Mouse (Mus musculus): ENCODE measurements around the gene Cplx2. TPM values are rescaled to one million over a fixed set of nuclear protein-coding genes. Genes with fewer than 3 reads are reported as not detected.

The Cplx2 gene
- polyA plus RNA-seq, 2 experiments: 5.5 to 10.9 TPM

GRCm38 (mm10) chr13:54368181-54368580 is 3.0 kb upstream of the Cplx2 start:
- no peak overlapping the region for H3K9ac ChIP-seq (ENCODE audit: low read depth, low read length, severe bottlenecking)
- ATAC-seq (ENCODE audit: low FRiP score, low read depth) (no peak), DNase-seq (ENCODE audit: low spot score) (no peak)
- H3K27ac ChIP-seq (replicated peaks; ENCODE audit: low read depth, low read length): no peak overlapping the region
- H3K27me3 ChIP-seq (ENCODE audit: control insufficient read depth, insufficient read depth, low read length): peaks cover 12% of the 10 kb centered on the region
- no peak for TF ChIP-seq POLR2A (IDR thresholded peaks at IDR 0.05; ENCODE audit: borderline replicate concordance, extremely low read depth, insufficient read depth, insufficient read length)
- no peak overlapping the region for H3K4me3 ChIP-seq (replicated peaks; ENCODE audit: low read length)
- H3K9me3 ChIP-seq (ENCODE audit: control insufficient read depth, low read length): no peaks in the 10 kb centered on the region
- WGBS: 80% methylated on average over 9 of the region's 9 CpGs
- H3K36me3 ChIP-seq (ENCODE audit: control insufficient read depth, insufficient read depth, low read length): no peaks in the 10 kb centered on the region
- H3K4me2 ChIP-seq (replicated peaks; ENCODE audit: low read depth, low read length, severe bottlenecking): no peak overlapping the region
- H3K4me1 ChIP-seq (ENCODE audit: control insufficient read depth, insufficient read depth, low read length): peaks cover 15% of the 10 kb centered on the region

GRCm38 (mm10) chr13:54371387-54372330 is 510 bp downstream of the Cplx2 start:
- no peak for TF ChIP-seq POLR2A (IDR thresholded peaks at IDR 0.05; ENCODE audit: borderline replicate concordance, extremely low read depth, insufficient read depth, insufficient read length)
- Histone ChIP-seq H3K27ac (replicated peaks; ENCODE audit: low read depth, low read length) (no peak overlapping the region), H3K4me1 (ENCODE audit: control insufficient read depth, insufficient read depth, low read length) (peaks cover 15% of the 10 kb centered on the region), H3K4me3 (replicated peaks; ENCODE audit: low read length) (peak overlapping the region; percentile 26), H3K9me3 (ENCODE audit: control insufficient read depth, low read length) (no peaks in the 10 kb centered on the region), H3K9ac (ENCODE audit: low read depth, low read length, severe bottlenecking) (no peak overlapping the region), H3K36me3 (ENCODE audit: control insufficient read depth, insufficient read depth, low read length) (no peaks in the 10 kb centered on the region), H3K4me2 (replicated peaks; ENCODE audit: low read depth, low read length, severe bottlenecking) (peak overlapping the region; percentile 56), H3K27me3 (ENCODE audit: control insufficient read depth, insufficient read depth, low read length) (peaks cover 12% of the 10 kb centered on the region)
- DNase-seq (ENCODE audit: low spot score) (peak; percentile 85), ATAC-seq (ENCODE audit: low FRiP score, low read depth) (peak; percentile 91)
- WGBS: under 1% methylated on average over 53 of the region's 59 CpGs

- ATAC-seq (ENCODE audit: low FRiP score, low read depth): no peak
- peaks cover 12% of the 10 kb centered on the region for H3K27me3 ChIP-seq (ENCODE audit: control insufficient read depth, insufficient read depth, low read length)
Observed at GRCm38 (mm10) chr13:54372665-54373064, 1.5 kb downstream of the Cplx2 start.

DNA sequence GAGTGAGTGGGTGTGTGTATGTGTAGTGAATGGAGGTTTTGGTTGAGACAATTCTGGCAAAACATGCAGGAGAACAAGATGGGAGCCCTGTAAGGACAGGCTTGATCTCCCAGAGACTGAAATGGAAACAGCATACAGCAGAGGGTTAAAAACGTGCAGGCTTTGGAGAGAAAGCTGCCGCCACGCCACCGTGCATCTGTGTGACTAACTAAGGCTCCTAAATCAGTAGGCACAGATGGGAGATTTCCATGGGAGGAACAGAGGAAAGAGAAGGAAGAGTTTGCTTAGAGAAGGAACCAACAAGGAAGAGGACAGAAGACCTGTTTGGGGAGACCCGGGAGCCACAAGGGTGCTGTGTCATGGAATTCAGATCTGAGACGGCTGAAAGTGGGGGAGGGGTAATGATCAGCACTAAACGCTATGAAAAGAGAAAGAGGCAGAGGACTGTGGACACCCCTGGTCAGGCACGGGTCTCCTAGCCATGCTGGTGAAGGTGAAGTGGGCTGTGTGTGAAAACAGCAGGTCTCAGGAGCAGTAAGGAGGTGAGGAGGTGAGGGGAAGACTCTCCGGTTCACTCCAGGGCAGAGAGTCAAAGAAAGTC is 3.1 kb downstream of the Cplx2 start:
- WGBS: 42% methylated on average over 9 of the region's 9 CpGs
- H3K4me3 ChIP-seq (replicated peaks; ENCODE audit: low read length): no peak overlapping the region
- DNase-seq (ENCODE audit: low spot score) (no peak), ATAC-seq (ENCODE audit: low FRiP score, low read depth) (no peak)
- no peak overlapping the region for H3K9ac ChIP-seq (ENCODE audit: low read depth, low read length, severe bottlenecking)
- TF ChIP-seq POLR2A (IDR thresholded peaks at IDR 0.05; ENCODE audit: borderline replicate concordance, extremely low read depth, insufficient read depth, insufficient read length): no peak
- no peak overlapping the region for H3K4me2 ChIP-seq (replicated peaks; ENCODE audit: low read depth, low read length, severe bottlenecking)
- no peak overlapping the region for H3K27ac ChIP-seq (replicated peaks; ENCODE audit: low read depth, low read length)
- H3K27me3 ChIP-seq (ENCODE audit: control insufficient read depth, insufficient read depth, low read length): peaks cover 12% of the 10 kb centered on the region
- H3K9me3 ChIP-seq (ENCODE audit: control insufficient read depth, low read length): no peaks in the 10 kb centered on the region
- H3K4me1 ChIP-seq (ENCODE audit: control insufficient read depth, insufficient read depth, low read length): peaks cover 15% of the 10 kb centered on the region
- H3K36me3 ChIP-seq (ENCODE audit: control insufficient read depth, insufficient read depth, low read length): no peaks in the 10 kb centered on the region

More at GRCm38 (mm10) chr13:54372665-54373064, 1.5 kb downstream of the Cplx2 start:
- no peak overlapping the region for H3K9ac ChIP-seq (ENCODE audit: low read depth, low read length, severe bottlenecking)
- H3K9me3 ChIP-seq (ENCODE audit: control insufficient read depth, low read length): no peaks in the 10 kb centered on the region
- no peaks in the 10 kb centered on the region for H3K36me3 ChIP-seq (ENCODE audit: control insufficient read depth, insufficient read depth, low read length)
- peaks cover 15% of the 10 kb centered on the region for H3K4me1 ChIP-seq (ENCODE audit: control insufficient read depth, insufficient read depth, low read length)
- TF ChIP-seq POLR2A (IDR thresholded peaks at IDR 0.05; ENCODE audit: borderline replicate concordance, extremely low read depth, insufficient read depth, insufficient read length): no peak
- H3K4me2 ChIP-seq (replicated peaks; ENCODE audit: low read depth, low read length, severe bottlenecking): no peak overlapping the region
- H3K4me3 ChIP-seq (replicated peaks; ENCODE audit: low read length): no peak overlapping the region
- WGBS: 5% methylated on average over 10 of the region's 16 CpGs
- H3K27ac ChIP-seq (replicated peaks; ENCODE audit: low read depth, low read length): no peak overlapping the region
- DNase-seq (ENCODE audit: low spot score): peak; percentile 43

Measured in limb, embryonic 14.5 days (tissue).